Comparison of ENCODE assay signal across 26 mouse cellular contexts in the genomic region with DNA sequence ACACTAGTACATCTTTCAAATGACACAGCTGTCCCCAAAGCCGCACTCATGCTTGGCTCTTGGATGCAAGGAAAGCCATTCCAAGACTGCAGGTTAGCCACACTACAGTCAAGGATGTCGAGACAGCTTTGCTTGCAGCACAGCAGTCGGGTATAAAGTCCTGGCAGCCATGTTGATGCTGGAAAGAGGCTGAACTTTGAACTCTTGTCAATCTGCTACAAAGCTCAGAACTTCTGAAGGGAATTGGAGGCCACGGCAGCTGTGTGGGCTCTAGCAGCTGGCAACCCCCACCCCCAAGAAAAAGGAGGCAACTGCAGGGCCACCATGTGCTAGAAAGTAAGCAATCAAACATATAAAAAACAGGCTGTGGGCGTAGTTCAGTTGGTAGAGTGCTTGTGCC.
"Had no signal": no experiment of that assay in that cellular context is flagged by ENCODE, and none has a peak within 500 bp of the region (broad histone marks: within the 10 kb centered on the region; RNA-seq: fewer than 3 reads in every experiment).

No protein-coding gene starts in this region.

- ATAC-seq: forebrain, postnatal 0 days; hindbrain, embryonic 16.5 days; inflammation-experienced regulatory T-cells, adult 6 months; intestine, embryonic 16.5 days had no signal

- H3K27me3 ChIP-seq: heart, embryonic 12.5 days; hindbrain, embryonic 12.5 days; limb, embryonic 12.5 days; liver, embryonic 13.5 days; liver, embryonic 15.5 days had no signal

- DNase-seq: forebrain, postnatal 0 days; gastrocnemius, postnatal 14 days; gastrocnemius, postnatal 36 days; heart, adult 2 months; heart, postnatal 10 days; heart, postnatal 4 days; kidney, adult 18-20 months; kidney, adult 9 months; kidney, postnatal 10 days; kidney, postnatal 25 days; kidney, postnatal 4 days; liver, embryonic 13.5 days had no signal

- H3K27ac ChIP-seq: heart, adult 2 months; heart, embryonic 10.5 days; hindbrain, embryonic 10.5 days; hindbrain, embryonic 12.5 days; hindbrain, embryonic 14.5 days; layer of hippocampus, adult 2 months; left cerebral cortex, adult 2 months; limb, embryonic 10.5 days; limb, embryonic 12.5 days; liver, embryonic 13.5 days; liver, embryonic 15.5 days had no signal

- H3K4me2 ChIP-seq: heart, embryonic 12.5 days; hindbrain, embryonic 12.5 days; hindbrain, embryonic 14.5 days; limb, embryonic 12.5 days; liver, embryonic 11.5 days; liver, embryonic 13.5 days; liver, embryonic 15.5 days had no signal

- H3K4me1 ChIP-seq: heart, embryonic 10.5 days; heart, embryonic 12.5 days; hindbrain, embryonic 10.5 days; hindbrain, embryonic 12.5 days; limb, embryonic 10.5 days; limb, embryonic 12.5 days; liver, embryonic 13.5 days had no signal

- H3K9ac ChIP-seq: forebrain, postnatal 0 days; heart, embryonic 12.5 days; hindbrain, embryonic 12.5 days; hindbrain, embryonic 14.5 days; limb, embryonic 12.5 days; liver, embryonic 13.5 days; liver, embryonic 15.5 days had no signal

- H3K9me3 ChIP-seq: heart, embryonic 10.5 days; heart, embryonic 12.5 days; hindbrain, embryonic 12.5 days; limb, embryonic 10.5 days; liver, embryonic 13.5 days; liver, embryonic 15.5 days had no signal

- H3K36me3 ChIP-seq: heart, embryonic 10.5 days; heart, embryonic 12.5 days; hindbrain, embryonic 10.5 days; hindbrain, embryonic 12.5 days; limb, embryonic 10.5 days; limb, embryonic 12.5 days; liver, embryonic 13.5 days; liver, embryonic 15.5 days had no signal

- H3K4me3 ChIP-seq: heart, adult 2 months; heart, embryonic 10.5 days; heart, embryonic 12.5 days; hindbrain, embryonic 10.5 days; hindbrain, embryonic 12.5 days; layer of hippocampus, adult 2 months; left cerebral cortex, adult 2 months; limb, embryonic 10.5 days; limb, embryonic 12.5 days; liver, embryonic 13.5 days; liver, embryonic 15.5 days had no signal
